In genomic region chr10:102469412-102469811, GRCm38 (mm10) we compare ENCODE assay signal across 26 mouse cellular contexts. TPM values are rescaled to one million over a fixed set of nuclear protein-coding genes. Genes with fewer than 3 reads are reported as not detected.
"Had no signal": no experiment of that assay in that cellular context is flagged by ENCODE, and none has a peak within 500 bp of the region (broad histone marks: within the 10 kb centered on the region; RNA-seq: fewer than 3 reads in every experiment).

No protein-coding gene starts in this region.

- H3K4me3 ChIP-seq: heart, embryonic 10.5 days; heart, embryonic 13.5 days; heart, embryonic 15.5 days; hindbrain, embryonic 13.5 days; hindbrain, embryonic 15.5 days; kidney, embryonic 15.5 days; layer of hippocampus, adult 2 months; left cerebral cortex, adult 2 months; limb, embryonic 10.5 days; limb, embryonic 12.5 days; liver, embryonic 13.5 days; liver, embryonic 15.5 days had no signal

- H3K9me3 ChIP-seq: heart, embryonic 10.5 days; heart, embryonic 13.5 days; heart, embryonic 15.5 days; hindbrain, embryonic 13.5 days; hindbrain, embryonic 15.5 days; kidney, embryonic 15.5 days; limb, embryonic 10.5 days; limb, embryonic 12.5 days; liver, embryonic 13.5 days; liver, embryonic 15.5 days had no signal

- H3K9ac ChIP-seq: heart, embryonic 13.5 days; heart, embryonic 15.5 days; hindbrain, embryonic 13.5 days; hindbrain, embryonic 15.5 days; kidney, embryonic 15.5 days; limb, embryonic 12.5 days; liver, embryonic 13.5 days; liver, embryonic 15.5 days had no signal

- H3K36me3 ChIP-seq: heart, embryonic 10.5 days; heart, embryonic 13.5 days; heart, embryonic 15.5 days; hindbrain, embryonic 13.5 days; hindbrain, embryonic 15.5 days; kidney, embryonic 15.5 days; limb, embryonic 10.5 days; limb, embryonic 12.5 days; liver, embryonic 13.5 days; liver, embryonic 15.5 days had no signal

- H3K27me3 ChIP-seq: heart, embryonic 13.5 days; heart, embryonic 15.5 days; hindbrain, embryonic 13.5 days; hindbrain, embryonic 15.5 days; kidney, embryonic 15.5 days; limb, embryonic 12.5 days; liver, embryonic 13.5 days; liver, embryonic 15.5 days had no signal

- H3K27ac ChIP-seq: heart, embryonic 10.5 days; heart, embryonic 13.5 days; heart, embryonic 15.5 days; hindbrain, embryonic 13.5 days; hindbrain, embryonic 15.5 days; hindbrain, postnatal 0 days; kidney, embryonic 15.5 days; kidney, postnatal 0 days; layer of hippocampus, adult 2 months; left cerebral cortex, adult 2 months; limb, embryonic 10.5 days; limb, embryonic 12.5 days; liver, embryonic 13.5 days; liver, embryonic 15.5 days had no signal

- DNase-seq: gastrocnemius, postnatal 14 days; gastrocnemius, postnatal 36 days; heart, adult 18-20 months; heart, postnatal 14 days; heart, postnatal 36 days; kidney, adult 11 months; kidney, adult 2 months; kidney, adult 9 months; kidney, postnatal 14 days; kidney, postnatal 36 days; liver; liver, embryonic 13.5 days had no signal

- H3K4me1 ChIP-seq: heart, embryonic 10.5 days; heart, embryonic 13.5 days; heart, embryonic 15.5 days; hindbrain, embryonic 13.5 days; hindbrain, embryonic 15.5 days; kidney, embryonic 15.5 days; limb, embryonic 10.5 days; limb, embryonic 12.5 days; liver, embryonic 13.5 days; liver, embryonic 15.5 days had no signal

- ATAC-seq: hindbrain, postnatal 0 days had no signal

- H3K4me2 ChIP-seq: heart, embryonic 13.5 days; heart, embryonic 15.5 days; hindbrain, embryonic 13.5 days; hindbrain, embryonic 15.5 days; kidney, embryonic 15.5 days; limb, embryonic 12.5 days; liver, embryonic 11.5 days; liver, embryonic 13.5 days; liver, embryonic 15.5 days had no signal

RNA-seq across cellular contexts. Expression of gene Nts, which starts 20.9 kb away (rescaled TPM):
- polyA plus RNA-seq: liver, embryonic 13.5 days had no signal
